Mouse (Mus musculus) splenic B cell, adult 2 months (primary cell): ENCODE results near the gene Ahnak.

Experiments
- DNase-seq: peaks from one replicate; pipeline ENCODE4 v3.0.0-alpha.2; 2011; ENCODE audit warnings: low read depth, low spot score
- H3K27me3 ChIP-seq: 2 replicates; pipeline ENCODE4 v1.6.1; 2012; ENCODE audit warnings: mild to moderate bottlenecking, low read length, moderate library complexity, mixed read lengths; ENCODE audit not compliant: control insufficient read depth, poor library complexity, insufficient read depth, severe bottlenecking
- H3K36me3 ChIP-seq: 2 replicates; pipeline ENCODE4 v1.6.1; 2012; ENCODE audit warnings: mild to moderate bottlenecking, low read length, moderate library complexity, mixed read lengths; ENCODE audit not compliant: control insufficient read depth, poor library complexity, insufficient read depth, severe bottlenecking

The Ahnak gene

DNA sequence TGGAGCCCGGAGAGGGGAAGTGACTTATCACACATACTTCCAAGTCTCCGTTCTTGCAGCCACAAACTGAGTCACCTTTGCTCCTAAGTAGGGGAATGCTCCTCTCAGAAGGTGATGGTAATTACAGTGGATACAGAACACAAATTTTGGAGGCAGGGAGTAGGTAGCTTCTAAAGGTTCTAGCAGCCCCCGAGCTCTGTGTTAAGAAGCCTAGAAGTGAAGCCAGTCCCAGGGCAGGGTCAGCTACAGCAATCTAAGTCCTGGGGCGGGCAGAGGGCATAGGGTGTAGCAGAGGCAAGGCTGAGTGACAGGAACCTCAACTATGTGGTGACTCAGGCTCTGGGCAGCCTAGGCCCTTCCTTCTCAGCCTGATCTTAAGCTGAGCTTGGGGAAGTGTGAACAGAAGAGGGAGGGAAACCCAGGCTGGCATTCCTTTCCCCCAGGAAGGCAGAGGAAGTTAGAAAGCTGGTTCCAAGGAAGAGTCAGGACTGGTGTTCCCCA lies 5.9 kb upstream of the Ahnak start:
- peaks cover 4% of the 10 kb centered on the region; the same call in 1 of the 2 replicates for H3K36me3 ChIP-seq
- no peak for DNase-seq
- H3K27me3 ChIP-seq = no peaks in the 10 kb centered on the region

DNA sequence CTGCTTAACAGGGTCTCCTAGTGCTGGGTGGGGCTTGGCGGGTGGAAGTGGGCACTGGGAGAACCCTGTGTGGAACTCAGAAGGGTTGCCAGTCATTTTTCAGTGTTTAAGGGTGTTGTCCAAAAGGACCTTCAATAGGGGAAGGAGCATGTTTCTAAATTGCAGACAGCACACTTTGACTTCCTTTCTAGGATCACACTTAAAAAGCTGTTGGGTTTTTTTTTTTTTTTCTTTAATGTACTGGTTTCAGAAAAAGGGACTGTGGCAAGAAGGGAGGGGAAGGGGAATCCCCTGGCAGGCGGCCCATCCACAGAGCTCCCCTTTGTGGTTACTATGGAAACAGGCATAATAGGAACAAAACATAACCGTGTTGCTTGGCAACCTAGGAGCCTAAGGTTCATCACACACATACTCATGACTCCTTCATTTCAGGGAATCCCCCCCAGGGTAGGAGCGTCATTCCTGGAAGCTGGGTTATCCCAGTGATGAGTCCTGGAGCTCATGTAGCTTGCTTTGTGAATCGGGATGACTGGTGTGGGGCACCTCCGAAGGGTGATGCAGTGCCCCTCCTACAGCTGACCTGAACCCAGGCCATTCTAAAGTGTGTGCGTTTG lies 4.7 kb upstream of the Ahnak start:
- no peaks in the 10 kb centered on the region for H3K36me3 ChIP-seq
- H3K27me3 ChIP-seq = no peaks in the 10 kb centered on the region
- DNase-seq = peak; percentile 96

DNA sequence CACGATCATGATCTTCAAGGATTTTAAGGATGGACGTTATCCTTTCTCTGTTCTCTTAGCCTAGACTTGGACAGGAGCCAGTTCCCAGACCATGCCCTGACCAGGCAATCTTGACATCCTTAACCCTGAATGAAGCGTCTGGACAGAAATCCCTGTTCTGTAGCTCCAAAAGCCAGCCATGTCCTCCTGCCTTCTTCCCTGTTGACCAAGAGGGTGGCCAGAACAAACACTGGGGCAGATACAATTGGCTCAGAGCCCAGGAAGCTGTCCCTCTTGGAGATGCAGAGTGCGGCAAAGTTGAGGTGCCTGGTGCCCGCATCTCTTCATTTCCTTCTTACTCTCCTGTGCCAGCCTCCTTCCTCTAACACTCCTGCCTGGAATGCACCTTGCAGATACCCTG lies 3.2 kb upstream of the Ahnak start:
- H3K36me3 ChIP-seq = no peaks in the 10 kb centered on the region
- H3K27me3 ChIP-seq = no peaks in the 10 kb centered on the region
- DNase-seq = no peak

DNA sequence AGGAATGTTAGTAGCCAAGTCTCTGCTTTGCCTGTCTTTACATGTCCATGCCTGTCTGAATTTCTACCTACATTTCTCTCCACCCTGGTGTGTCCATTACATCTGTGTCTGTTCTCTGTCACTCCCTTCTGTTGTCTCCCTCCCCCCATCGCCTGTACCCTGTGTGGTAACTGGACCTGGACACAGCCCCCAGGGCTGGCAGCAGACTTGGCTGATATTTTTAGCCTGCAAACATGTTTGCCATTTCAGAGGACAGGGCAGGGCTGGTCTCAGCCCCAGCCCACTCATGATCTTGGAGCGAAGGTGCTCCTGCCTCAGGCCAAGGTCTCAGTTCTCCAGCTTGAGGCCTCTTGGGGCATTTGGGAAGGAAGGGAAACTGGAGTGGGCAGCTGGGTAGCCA lies 1.3 kb upstream of the Ahnak start:
- Histone ChIP-seq H3K27me3 (no peaks in the 10 kb centered on the region), H3K36me3 (no peaks in the 10 kb centered on the region)
- no peak for DNase-seq

DNA sequence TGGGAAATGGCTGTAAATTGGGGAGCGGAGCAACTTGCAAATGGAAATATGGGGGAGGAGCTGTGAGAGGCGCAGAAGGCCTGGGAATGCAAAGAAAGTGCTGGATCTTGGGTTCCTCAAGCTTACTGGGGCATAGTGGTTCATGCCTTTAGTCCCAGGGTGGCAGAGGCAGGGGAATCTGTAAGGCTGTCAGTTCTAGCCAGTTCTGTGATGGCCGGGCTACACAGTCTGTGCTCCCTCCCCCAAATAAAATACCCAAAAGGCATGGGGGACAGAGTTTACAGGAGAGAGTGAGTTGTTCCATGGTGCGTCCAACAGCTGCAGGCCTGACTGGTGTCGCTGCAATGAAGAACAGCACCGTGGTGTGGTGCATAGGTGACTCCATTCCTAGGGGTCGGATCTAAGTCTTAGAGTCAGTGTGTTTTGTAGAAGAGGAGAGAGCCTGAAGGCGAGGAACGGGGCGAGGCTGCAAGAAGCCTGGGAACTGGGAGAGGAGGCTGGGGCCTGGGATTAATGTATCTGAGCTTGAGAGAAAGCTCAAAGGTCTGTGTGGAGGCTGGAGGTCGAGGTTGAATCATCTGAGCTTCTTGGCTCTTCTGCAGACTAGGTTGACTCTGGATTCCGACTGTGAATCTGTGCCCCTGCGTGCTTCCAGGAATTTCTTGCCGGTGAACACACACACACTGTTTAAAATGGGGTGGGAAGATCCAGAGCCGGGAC lies 578 bp upstream of the Ahnak start:
- H3K36me3 ChIP-seq = no peaks in the 10 kb centered on the region
- no peaks in the 10 kb centered on the region for H3K27me3 ChIP-seq
- DNase-seq = no peak

DNA sequence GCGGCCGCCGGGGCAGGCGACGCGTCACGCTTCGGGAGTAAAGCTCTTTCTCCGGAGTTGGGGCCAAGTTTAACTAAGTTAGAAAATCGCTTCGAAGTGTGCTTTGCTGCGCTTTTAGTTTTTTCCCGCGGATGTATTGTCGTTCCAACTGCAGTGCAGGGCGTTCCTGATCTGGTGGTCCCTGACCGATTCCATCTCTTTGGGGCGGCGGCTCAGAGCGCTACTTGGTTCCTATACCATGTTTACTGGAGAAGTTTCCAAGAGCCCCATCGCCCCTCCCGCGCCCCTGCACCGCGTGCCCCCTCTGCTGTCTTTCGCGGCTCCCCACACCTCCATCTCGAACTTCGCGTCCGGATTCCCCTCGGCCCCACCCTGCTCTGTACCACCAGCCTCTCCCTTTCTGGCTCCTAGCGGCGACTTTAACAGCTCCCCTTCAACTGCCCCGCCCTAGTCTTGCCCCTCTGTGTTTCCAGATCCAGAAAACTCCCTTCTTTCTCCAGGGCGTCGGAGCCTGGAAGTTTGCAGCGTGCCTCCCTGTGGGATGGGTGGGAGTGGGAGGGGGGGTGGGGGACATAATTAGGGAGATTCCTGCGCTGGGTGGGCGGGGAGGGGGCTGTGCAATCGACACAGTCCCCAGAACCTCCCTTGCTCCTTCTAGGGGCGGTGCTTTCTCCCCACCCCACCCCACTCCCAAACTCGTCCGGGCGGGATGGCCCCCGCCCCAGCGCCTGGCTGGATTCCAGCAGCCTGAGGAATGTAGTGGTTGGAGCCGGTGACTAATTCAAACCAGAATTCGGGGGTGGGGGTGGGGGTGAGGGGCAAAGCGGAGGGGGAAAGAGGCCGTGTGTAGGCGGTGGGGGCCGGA lies 715 bp downstream of the Ahnak start:
- DNase-seq = peak; percentile 69
- no peaks in the 10 kb centered on the region for H3K27me3 ChIP-seq

DNA sequence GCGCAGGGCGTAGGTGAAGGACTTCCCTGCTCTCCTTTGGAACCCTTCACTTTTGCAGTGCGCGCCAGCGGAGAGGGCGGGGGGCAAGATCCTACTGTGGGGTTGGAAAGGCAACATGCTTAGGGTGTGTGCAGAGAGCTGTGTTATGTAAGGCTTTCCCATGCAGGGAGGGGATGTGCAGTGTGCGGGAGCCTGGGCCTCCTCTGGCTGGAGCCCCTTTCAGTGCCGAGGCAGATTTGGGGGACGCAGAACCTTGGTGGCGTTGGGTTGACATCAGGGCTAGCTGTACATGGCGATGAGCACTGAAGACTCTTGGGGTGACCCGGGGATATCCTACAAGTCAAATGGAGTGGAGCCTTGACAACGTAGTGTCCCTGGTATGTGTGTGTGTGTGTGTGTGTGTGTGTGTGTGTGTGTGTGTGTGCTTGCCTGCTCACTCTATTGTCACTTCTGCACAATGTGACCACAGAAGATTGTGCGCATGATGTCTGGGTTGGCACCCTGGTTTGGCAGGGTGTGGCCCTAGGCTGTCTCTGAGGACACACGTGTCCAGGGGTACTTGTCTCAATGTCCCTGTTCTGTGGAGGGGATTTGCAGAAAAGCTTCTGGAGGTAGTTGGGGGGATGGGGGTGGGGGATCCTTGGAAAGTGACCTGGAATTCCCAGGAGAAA lies 1.5 kb downstream of the Ahnak start:
- Histone ChIP-seq H3K36me3 (no peaks in the 10 kb centered on the region), H3K27me3 (no peaks in the 10 kb centered on the region)
- DNase-seq = peak; percentile 52

More for the DNA sequence above, 715 bp downstream of the Ahnak start:
- no peaks in the 10 kb centered on the region for H3K36me3 ChIP-seq

DNA sequence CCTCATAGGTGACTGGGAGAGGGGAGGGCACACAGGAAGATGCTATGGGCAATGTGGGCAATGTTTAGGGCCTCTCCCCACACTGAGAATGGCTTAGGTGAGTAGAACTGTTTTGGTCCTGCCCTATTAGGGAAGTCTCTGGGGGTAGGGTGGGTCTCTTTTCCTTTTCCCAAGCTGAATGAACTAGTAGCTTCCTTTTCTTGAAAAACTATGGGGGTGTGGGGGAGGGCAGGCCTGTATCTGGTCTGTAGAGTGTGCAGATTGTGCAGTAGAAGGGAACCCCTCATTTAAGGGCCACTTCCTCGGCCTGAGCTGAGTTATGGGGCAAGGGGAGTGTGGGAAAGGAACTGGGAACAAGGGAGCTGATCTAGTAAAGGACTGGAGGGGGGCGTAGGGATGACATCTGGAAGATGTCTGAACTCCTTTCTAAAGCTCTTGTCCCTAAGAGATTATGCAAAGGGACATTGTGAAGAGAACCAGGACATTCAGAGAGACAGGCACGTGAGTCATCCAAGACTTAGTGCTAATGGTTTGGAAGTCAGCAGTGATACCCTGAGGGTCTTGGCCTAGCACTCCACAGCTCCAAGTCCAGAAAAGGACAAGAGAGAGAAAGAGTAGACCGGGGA lies 2.3 kb downstream of the Ahnak start:
- DNase-seq = no peak
- no peaks in the 10 kb centered on the region for H3K27me3 ChIP-seq
- H3K36me3 ChIP-seq = no peaks in the 10 kb centered on the region

DNA sequence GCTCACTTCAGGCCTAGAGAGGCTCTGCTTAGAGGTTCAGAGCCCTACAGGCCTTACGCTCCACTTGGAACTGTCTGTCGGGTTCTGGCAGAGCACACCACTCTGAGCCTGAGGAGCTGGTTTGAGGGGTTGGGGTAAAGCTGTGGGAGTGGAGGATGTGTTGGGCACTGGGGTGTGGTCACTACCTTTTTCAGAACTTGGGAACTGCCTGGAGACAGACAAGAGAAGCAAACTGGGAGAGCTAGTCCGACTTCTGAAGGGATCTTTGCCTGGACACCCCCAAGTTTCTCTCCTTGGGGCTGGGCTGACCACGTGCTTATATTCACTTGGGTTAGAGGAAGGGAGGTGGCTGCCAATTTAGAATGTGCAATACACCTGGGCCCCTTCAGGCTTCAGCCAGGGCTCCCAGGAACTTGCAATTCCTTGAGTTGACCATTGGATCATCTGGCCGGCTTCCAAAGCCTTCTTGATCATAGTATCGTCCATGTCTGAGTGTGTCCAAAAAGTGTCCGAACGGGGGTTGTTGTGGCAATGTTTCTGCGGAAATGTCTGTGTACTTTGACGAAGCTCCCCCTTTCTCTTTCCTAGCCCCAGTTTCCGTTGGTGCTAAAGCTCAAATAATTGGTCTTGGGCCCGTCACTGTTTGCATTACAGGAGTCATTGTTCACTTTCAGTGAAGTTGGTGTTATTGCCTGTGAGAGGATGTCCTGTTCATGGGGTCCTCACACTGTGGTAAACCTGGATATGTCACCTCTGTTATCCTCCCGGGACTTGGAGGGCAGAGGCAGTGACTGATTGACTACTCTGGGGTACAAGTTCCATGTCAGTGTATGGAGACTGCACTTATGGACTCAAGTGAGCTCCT lies 3.0 kb downstream of the Ahnak start:
- no peak for DNase-seq
- Histone ChIP-seq H3K27me3 (no peaks in the 10 kb centered on the region), H3K36me3 (no peaks in the 10 kb centered on the region)

DNA sequence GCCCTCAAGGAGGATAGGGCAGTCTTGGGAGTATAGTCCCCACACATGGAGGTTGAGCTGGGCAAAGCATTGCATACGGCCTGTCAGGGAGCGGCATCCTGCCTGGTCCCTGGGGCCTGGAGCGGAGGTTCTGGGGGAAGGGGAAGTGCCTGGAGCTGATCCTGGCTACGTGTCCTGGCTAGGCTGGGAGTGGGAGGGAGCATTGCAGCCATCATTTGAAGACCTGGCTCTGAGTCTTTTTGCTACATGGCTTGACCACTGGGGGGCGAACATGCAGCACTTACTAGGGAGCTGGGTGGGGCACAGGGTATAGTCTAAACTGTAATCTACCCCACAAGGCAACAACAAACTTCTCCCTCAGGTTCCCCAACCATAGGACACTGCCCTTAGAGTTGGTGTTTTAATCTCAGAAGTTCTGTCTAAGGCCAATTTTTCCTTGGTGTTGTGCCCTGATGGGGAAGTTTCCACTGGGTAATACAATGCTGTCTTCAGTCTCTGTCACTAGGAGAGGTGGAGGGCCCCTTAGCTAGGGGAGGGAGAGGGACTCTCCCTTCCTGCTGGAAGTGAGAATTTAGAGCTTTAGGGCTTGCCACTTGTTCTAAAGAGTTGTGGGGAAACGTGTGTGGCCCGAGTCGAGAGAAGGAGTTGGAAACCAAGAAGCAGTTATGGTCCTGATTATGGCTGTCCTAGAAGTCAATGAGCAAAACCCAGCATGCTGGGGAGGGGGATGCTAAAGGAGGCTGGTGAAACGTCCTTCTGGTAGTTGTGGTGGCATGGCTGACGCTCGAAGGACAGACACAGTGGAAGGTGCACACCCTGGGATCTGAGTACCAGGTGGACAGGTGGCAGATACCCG lies 3.9 kb downstream of the Ahnak start:
- Histone ChIP-seq H3K27me3 (no peaks in the 10 kb centered on the region), H3K36me3 (no peaks in the 10 kb centered on the region)
- peak; percentile 86 for DNase-seq

DNA sequence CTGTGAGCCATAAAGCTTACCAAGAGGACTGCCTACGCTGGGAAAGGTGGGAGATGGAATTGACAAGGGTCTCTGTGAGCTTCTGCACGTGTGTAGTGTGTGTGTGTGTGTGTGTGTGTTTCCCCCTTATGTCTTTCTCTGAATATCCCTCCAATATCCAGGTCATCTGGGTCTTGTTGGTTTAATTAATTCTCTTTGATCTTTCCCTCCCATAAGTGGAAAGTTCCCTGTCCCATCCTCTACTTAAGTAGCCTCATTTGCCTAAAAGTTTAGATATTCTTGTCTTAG lies 4.5 kb downstream of the Ahnak start:
- Histone ChIP-seq H3K36me3 (no peaks in the 10 kb centered on the region), H3K27me3 (no peaks in the 10 kb centered on the region)
- DNase-seq = no peak

DNA sequence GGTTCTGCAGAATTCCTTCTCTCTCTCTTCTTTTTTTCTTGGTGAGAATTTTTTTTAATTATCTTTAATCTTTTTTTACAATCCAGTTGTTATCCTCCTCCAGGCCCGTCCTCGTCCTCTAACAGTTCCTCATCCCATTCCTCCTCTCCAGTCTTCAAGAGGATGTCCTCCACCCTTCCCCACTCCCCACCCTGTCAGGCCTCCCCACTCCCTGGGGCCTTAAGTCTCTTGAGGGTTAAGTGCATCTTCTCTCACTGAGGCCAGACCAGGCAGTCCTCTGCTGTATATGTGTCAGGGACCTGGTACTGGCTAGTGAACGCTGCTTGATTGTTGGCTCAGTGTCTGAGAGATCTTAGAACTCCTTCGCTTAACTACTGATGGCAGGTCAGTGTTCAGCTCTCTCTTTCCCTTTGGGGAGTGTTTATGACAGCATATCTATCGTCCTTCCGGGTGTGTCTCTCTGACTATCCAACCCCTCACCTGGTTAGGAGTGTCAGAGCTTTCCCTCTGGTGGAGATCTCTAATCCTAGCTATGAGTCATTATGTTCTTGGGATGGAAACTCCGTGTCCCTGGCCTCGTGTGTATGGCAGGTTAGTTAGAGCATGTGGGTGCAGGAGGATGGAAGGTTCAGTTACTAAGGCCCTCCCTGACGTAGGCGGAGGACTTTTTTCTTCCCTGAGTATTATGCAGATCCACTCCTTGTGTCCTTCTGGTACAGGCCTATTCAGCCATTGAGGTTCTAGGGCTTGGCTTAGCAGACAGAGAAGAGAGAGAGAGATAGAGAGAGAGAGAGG lies 5.9 kb downstream of the Ahnak start:
- Histone ChIP-seq H3K27me3 (no peaks in the 10 kb centered on the region), H3K36me3 (no peaks in the 10 kb centered on the region)
- no peak for DNase-seq
